Mouse (Mus musculus): ENCODE measurements around the gene Tmem38b.
A peak's percentile ranks its signal among the peaks of the same experiment; 100 is the strongest.
"Not testable (repeated sequence)": the region's sequence is repeated elsewhere in the genome, so short reads cannot be mapped to it uniquely, and the experiment has no call there.

Gene Tmem38b

GRCm38 (mm10) chr4:53825821-53826605 is at the start of gene Tmem38b:
Gene Tmem38b, plus strand, starts transcription at chr4:53826045.
- DNase-seq (ENCODE audit: extremely low read depth, low read depth), result no peak

GRCm38 (mm10) chr4:53781396-53781795 is 44.4 kb upstream of the Tmem38b start:
- DNase-seq (ENCODE audit: extremely low read depth, low read depth), result no peak

- DNase-seq (ENCODE audit: extremely low read depth, low read depth), result no peak
These were observed 43.4 kb upstream of the Tmem38b start for GRCm38 (mm10) chr4:53782216-53783070.

GRCm38 (mm10) chr4:53785746-53786398 is 40.0 kb upstream of the Tmem38b start:
- no peak for DNase-seq (ENCODE audit: extremely low read depth, low read depth)

GRCm38 (mm10) chr4:53786851-53787250 is 39.0 kb upstream of the Tmem38b start:
- peak; percentile 30 for DNase-seq (ENCODE audit: extremely low read depth, low read depth)

- no peak for DNase-seq (ENCODE audit: extremely low read depth, low read depth)
These were observed 36.5 kb upstream of the Tmem38b start for GRCm38 (mm10) chr4:53789346-53789745.

GRCm38 (mm10) chr4:53794257-53794966 is 31.4 kb upstream of the Tmem38b start:
- DNase-seq (ENCODE audit: extremely low read depth, low read depth), result no peak

- DNase-seq (ENCODE audit: extremely low read depth, low read depth), result no peak
These were observed 30.8 kb upstream of the Tmem38b start for GRCm38 (mm10) chr4:53795086-53795485.

GRCm38 (mm10) chr4:53795706-53796105 is 30.1 kb upstream of the Tmem38b start:
- DNase-seq (ENCODE audit: extremely low read depth, low read depth), result no peak

GRCm38 (mm10) chr4:53796865-53797772 is 28.7 kb upstream of the Tmem38b start:
- DNase-seq (ENCODE audit: extremely low read depth, low read depth), result no peak

GRCm38 (mm10) chr4:53798896-53799676 is 26.8 kb upstream of the Tmem38b start:
- DNase-seq (ENCODE audit: extremely low read depth, low read depth), result no peak

- no peak for DNase-seq (ENCODE audit: extremely low read depth, low read depth)
These were observed 26.1 kb upstream of the Tmem38b start for GRCm38 (mm10) chr4:53799753-53800152.

GRCm38 (mm10) chr4:53803674-53804073 is 22.2 kb upstream of the Tmem38b start:
- not testable (repeated sequence) for DNase-seq (ENCODE audit: extremely low read depth, low read depth)

- not testable (repeated sequence) for DNase-seq (ENCODE audit: extremely low read depth, low read depth)
These were observed 19.4 kb upstream of the Tmem38b start for GRCm38 (mm10) chr4:53806428-53806827.

- DNase-seq (ENCODE audit: extremely low read depth, low read depth), result peak; percentile 24
These were observed 7.5 kb upstream of the Tmem38b start for GRCm38 (mm10) chr4:53818320-53818719.

GRCm38 (mm10) chr4:53823697-53824096 is 2.1 kb upstream of the Tmem38b start:
- no peak for DNase-seq (ENCODE audit: extremely low read depth, low read depth)

GRCm38 (mm10) chr4:53824831-53825230 is 1.0 kb upstream of the Tmem38b start:
- DNase-seq (ENCODE audit: extremely low read depth, low read depth), result no peak

GRCm38 (mm10) chr4:53826641-53827248 is 900 bp downstream of the Tmem38b start:
- DNase-seq (ENCODE audit: extremely low read depth, low read depth), result peak; percentile 39

- DNase-seq (ENCODE audit: extremely low read depth, low read depth), result no peak
These were observed 2.0 kb downstream of the Tmem38b start for GRCm38 (mm10) chr4:53827869-53828268.
